ENCODE assay signal across 29 mouse cellular contexts in genomic region chr1:76137701-76138100, GRCm38 (mm10).
A peak's percentile ranks its signal among the peaks of the same experiment; 100 is the strongest.
DNase-seq lines count a peak whose midpoint lies in the region; ATAC-seq lines count a peak whose summit lies in the region.
"Had no signal": no experiment of that assay in that cellular context is flagged by ENCODE, and none has a peak within 500 bp of the region (broad histone marks: within the 10 kb centered on the region; RNA-seq: fewer than 3 reads in every experiment).

No protein-coding gene starts in this region.

- H3K9me3 ChIP-seq in hindbrain, embryonic 10.5 days: no peaks in the 10 kb centered on the region
- no peaks in the 10 kb centered on the region for H3K9me3 ChIP-seq in hindbrain, embryonic 16.5 days (ENCODE audit: control insufficient read depth, low read length)
- no peaks in the 10 kb centered on the region for H3K9me3 ChIP-seq in embryonic facial prominence, embryonic 11.5 days (replicated peaks; ENCODE audit: control insufficient read depth, low read length)
- H3K9me3 ChIP-seq in neural tube, embryonic 11.5 days (ENCODE audit: control insufficient read depth, low read length): no peaks in the 10 kb centered on the region
- H3K9me3 ChIP-seq: embryonic facial prominence, embryonic 15.5 days; forebrain, embryonic 12.5 days; heart, embryonic 10.5 days; heart, embryonic 15.5 days; hindbrain, embryonic 15.5 days; liver, embryonic 15.5 days; neural tube, embryonic 13.5 days; stomach, embryonic 15.5 days had no signal

- peak; percentile 17 for DNase-seq in hindbrain, embryonic 10.5 days (ENCODE audit: low spot score)
- peak; percentile 41 for DNase-seq in embryo, embryonic 10 days (ENCODE audit: low spot score)
- DNase-seq in embryonic facial prominence, embryonic 11.5 days (ENCODE audit: low spot score): peak; percentile 69
- peak; percentile 25 for DNase-seq in neural tube, embryonic 11.5 days (ENCODE audit: low spot score)
- no peak for DNase-seq in kidney, adult 9 months
- DNase-seq in layer of hippocampus, postnatal 36 days: no peak
- DNase-seq in adrenal gland, adult 2 months: no peak
- DNase-seq: adrenal gland, postnatal 10 days; cerebellum, adult 11 months; cerebellum, adult 9-10 months; gastrocnemius, postnatal 14 days; kidney, postnatal 25 days; left cerebral cortex, postnatal 4 days; lung, embryonic 14.5 days; lung, postnatal 14 days; right cerebral cortex, postnatal 25 days had no signal

- no peak for ATAC-seq in hindbrain, embryonic 16.5 days
- no peak for ATAC-seq in embryonic facial prominence, embryonic 11.5 days (replicated peaks; ENCODE audit: insufficient number of reproducible peaks, low FRiP score, low TSS enrichment, low read depth)
- no peak for ATAC-seq in neural tube, embryonic 11.5 days (ENCODE audit: insufficient read depth, low FRiP score, low TSS enrichment)
- ATAC-seq: intestine, postnatal 0 days; midbrain, embryonic 16.5 days had no signal

- no peaks in the 10 kb centered on the region for H3K36me3 ChIP-seq in hindbrain, embryonic 10.5 days
- H3K36me3 ChIP-seq in hindbrain, embryonic 16.5 days (ENCODE audit: control insufficient read depth, insufficient read depth, low read length): no peaks in the 10 kb centered on the region
- H3K36me3 ChIP-seq in embryonic facial prominence, embryonic 11.5 days (replicated peaks; ENCODE audit: control insufficient read depth, insufficient read depth, low read depth, low read length): no peaks in the 10 kb centered on the region
- H3K36me3 ChIP-seq in neural tube, embryonic 11.5 days (ENCODE audit: control insufficient read depth, insufficient read depth, low read length): no peaks in the 10 kb centered on the region
- H3K36me3 ChIP-seq: embryonic facial prominence, embryonic 15.5 days; forebrain, embryonic 12.5 days; heart, embryonic 10.5 days; heart, embryonic 15.5 days; hindbrain, embryonic 15.5 days; liver, embryonic 15.5 days; neural tube, embryonic 13.5 days; stomach, embryonic 15.5 days had no signal

- peaks cover 13% of the 10 kb centered on the region; the same call in 1 of the 2 replicates for H3K4me1 ChIP-seq in hindbrain, embryonic 10.5 days (replicated peaks)
- no peaks in the 10 kb centered on the region for H3K4me1 ChIP-seq in hindbrain, embryonic 16.5 days (ENCODE audit: control insufficient read depth, insufficient read depth, low read depth, low read length)
- H3K4me1 ChIP-seq in embryonic facial prominence, embryonic 11.5 days (ENCODE audit: control insufficient read depth, insufficient read depth, low read length): no peaks in the 10 kb centered on the region
- H3K4me1 ChIP-seq in neural tube, embryonic 11.5 days (ENCODE audit: control insufficient read depth, insufficient read depth, low read length): 0 out of 2 replicates have a peak, but pooled peaks cover 3% of the 10 kb centered on the region
- H3K4me1 ChIP-seq: heart, embryonic 10.5 days; heart, embryonic 15.5 days; liver, embryonic 15.5 days; stomach, embryonic 15.5 days had no signal

- H3K27ac ChIP-seq in hindbrain, embryonic 10.5 days: no peak overlapping the region
- no peak overlapping the region for H3K27ac ChIP-seq in hindbrain, embryonic 16.5 days (ENCODE audit: low read depth, low read length)
- no peak overlapping the region for H3K27ac ChIP-seq in embryonic facial prominence, embryonic 11.5 days (replicated peaks; ENCODE audit: low read depth, low read length)
- no peak overlapping the region for H3K27ac ChIP-seq in neural tube, embryonic 11.5 days (ENCODE audit: low read depth, low read length)
- H3K27ac ChIP-seq: embryonic facial prominence, embryonic 15.5 days; forebrain, embryonic 12.5 days; heart, embryonic 10.5 days; heart, embryonic 15.5 days; hindbrain, embryonic 15.5 days; liver, embryonic 15.5 days; neural tube, embryonic 13.5 days; stomach, embryonic 15.5 days had no signal

- WGBS in hindbrain, embryonic 10.5 days: 45% methylated on average over 6 of the region's 6 CpGs
- WGBS in hindbrain, embryonic 16.5 days: 41% methylated on average over 6 of the region's 6 CpGs
- WGBS in embryonic facial prominence, embryonic 11.5 days: 22% methylated on average over 6 of the region's 6 CpGs
- WGBS in neural tube, embryonic 11.5 days: 36% methylated on average over 6 of the region's 6 CpGs

- no peak overlapping the region for H3K4me3 ChIP-seq in hindbrain, embryonic 10.5 days
- H3K4me3 ChIP-seq in hindbrain, embryonic 16.5 days (ENCODE audit: low read length): no peak overlapping the region
- H3K4me3 ChIP-seq in embryonic facial prominence, embryonic 11.5 days (ENCODE audit: low read depth, low read length): no peak overlapping the region
- no peak overlapping the region for H3K4me3 ChIP-seq in neural tube, embryonic 11.5 days (ENCODE audit: low read depth, low read length)
- H3K4me3 ChIP-seq: embryonic facial prominence, embryonic 15.5 days; forebrain, embryonic 12.5 days; heart, embryonic 10.5 days; heart, embryonic 15.5 days; hindbrain, embryonic 15.5 days; liver, embryonic 15.5 days; neural tube, embryonic 13.5 days; stomach, embryonic 15.5 days had no signal

- H3K4me2 ChIP-seq in hindbrain, embryonic 16.5 days (ENCODE audit: low read length): no peak overlapping the region
- no peak overlapping the region for H3K4me2 ChIP-seq in embryonic facial prominence, embryonic 11.5 days (ENCODE audit: low read depth, low read length)
- H3K4me2 ChIP-seq in neural tube, embryonic 11.5 days (ENCODE audit: low read depth): no peak overlapping the region
- H3K4me2 ChIP-seq: embryonic facial prominence, embryonic 15.5 days; forebrain, embryonic 12.5 days; heart, embryonic 15.5 days; hindbrain, embryonic 15.5 days; liver, embryonic 15.5 days; lung, embryonic 14.5 days; midbrain, embryonic 11.5 days; neural tube, embryonic 13.5 days; stomach, embryonic 15.5 days had no signal

- no peaks in the 10 kb centered on the region for H3K27me3 ChIP-seq in hindbrain, embryonic 10.5 days (ENCODE audit: insufficient read depth, poor library complexity, severe bottlenecking)
- H3K27me3 ChIP-seq in hindbrain, embryonic 16.5 days (replicated peaks; ENCODE audit: control insufficient read depth, insufficient read depth, low read length): no peaks in the 10 kb centered on the region
- H3K27me3 ChIP-seq in embryonic facial prominence, embryonic 11.5 days (ENCODE audit: control insufficient read depth, insufficient read depth, low read length): no peaks in the 10 kb centered on the region
- no peaks in the 10 kb centered on the region for H3K27me3 ChIP-seq in neural tube, embryonic 11.5 days (ENCODE audit: control insufficient read depth, insufficient read depth, low read length)
- H3K27me3 ChIP-seq: CH12.LX; embryonic facial prominence, embryonic 15.5 days; forebrain, embryonic 12.5 days; heart, embryonic 15.5 days; hindbrain, embryonic 15.5 days; liver, embryonic 15.5 days; neural tube, embryonic 13.5 days; stomach, embryonic 15.5 days had no signal

- no peak overlapping the region for H3K9ac ChIP-seq in hindbrain, embryonic 16.5 days (ENCODE audit: low read depth, low read length)
- no peak overlapping the region for H3K9ac ChIP-seq in embryonic facial prominence, embryonic 11.5 days (replicated peaks; ENCODE audit: low read length)
- no peak overlapping the region for H3K9ac ChIP-seq in neural tube, embryonic 11.5 days (ENCODE audit: low read length)
- H3K9ac ChIP-seq: embryonic facial prominence, embryonic 15.5 days; forebrain, embryonic 12.5 days; heart, embryonic 15.5 days; hindbrain, embryonic 15.5 days; liver, embryonic 15.5 days; lung, embryonic 14.5 days; neural tube, embryonic 13.5 days; stomach, embryonic 15.5 days had no signal

Comparison
In these comparisons a context has a peak if more than half of its experiments do, and no peak if none do; other contexts are left out.
1. DNase-seq: peak in hindbrain, embryonic 10.5 days (single experiment), embryo, embryonic 10 days (single experiment), embryonic facial prominence, embryonic 11.5 days (single experiment) and neural tube, embryonic 11.5 days (single experiment); none in kidney, adult 9 months (single experiment), layer of hippocampus, postnatal 36 days (0 of 2) and adrenal gland, adult 2 months (single experiment).